Comparison of ENCODE assay signal across 21 mouse cellular contexts in genomic region chr5:105826916-105827510, GRCm38 (mm10). TPM values are rescaled to one million over a fixed set of nuclear protein-coding genes. Genes with fewer than 3 reads are reported as not detected.
DNase-seq lines count a peak whose midpoint lies in the region; ATAC-seq and TF ChIP-seq lines count a peak whose summit lies in the region.
"Had no signal": no experiment of that assay in that cellular context is flagged by ENCODE, and none has a peak within 500 bp of the region (broad histone marks: within the 10 kb centered on the region; RNA-seq: fewer than 3 reads in every experiment).

No protein-coding gene starts in this region.

- H3K9ac ChIP-seq in embryonic facial prominence, embryonic 12.5 days = no peak overlapping the region
- no peak overlapping the region for H3K9ac ChIP-seq in liver, embryonic 13.5 days
- H3K9ac ChIP-seq in forebrain, embryonic 16.5 days (replicated peaks; ENCODE audit: low read depth, low read length) = no peak overlapping the region
- H3K9ac ChIP-seq: forebrain, postnatal 0 days; heart, embryonic 13.5 days; kidney, embryonic 15.5 days; liver, embryonic 14.5 days; midbrain, embryonic 13.5 days had no signal

- no peak overlapping the region for H3K27ac ChIP-seq in embryonic facial prominence, embryonic 12.5 days
- no peak overlapping the region; the same call in 1 of the 2 replicates for H3K27ac ChIP-seq in embryonic facial prominence, embryonic 10.5 days (replicated peaks)
- H3K27ac ChIP-seq in liver, embryonic 13.5 days = no peak overlapping the region
- H3K27ac ChIP-seq in layer of hippocampus, adult 2 months = no peak overlapping the region
- H3K27ac ChIP-seq in forebrain, embryonic 16.5 days (ENCODE audit: low read length) = no peak overlapping the region
- H3K27ac ChIP-seq: heart, embryonic 13.5 days; kidney, embryonic 15.5 days; liver, embryonic 14.5 days; midbrain, embryonic 13.5 days had no signal

- no peaks in the 10 kb centered on the region for H3K27me3 ChIP-seq in embryonic facial prominence, embryonic 12.5 days
- H3K27me3 ChIP-seq in embryonic facial prominence, embryonic 10.5 days (replicated peaks; ENCODE audit: low read depth, poor library complexity, severe bottlenecking) = no peaks in the 10 kb centered on the region
- H3K27me3 ChIP-seq in liver, embryonic 13.5 days = no peaks in the 10 kb centered on the region
- no peaks in the 10 kb centered on the region for H3K27me3 ChIP-seq in forebrain, embryonic 16.5 days (replicated peaks; ENCODE audit: control insufficient read depth, insufficient read depth, low read length)
- H3K27me3 ChIP-seq: heart, embryonic 13.5 days; kidney, embryonic 15.5 days; midbrain, embryonic 13.5 days had no signal

- H3K9me3 ChIP-seq in embryonic facial prominence, embryonic 12.5 days = no peaks in the 10 kb centered on the region
- no peaks in the 10 kb centered on the region for H3K9me3 ChIP-seq in embryonic facial prominence, embryonic 10.5 days
- H3K9me3 ChIP-seq in liver, embryonic 13.5 days (replicated peaks) = no peaks in the 10 kb centered on the region
- no peaks in the 10 kb centered on the region for H3K9me3 ChIP-seq in forebrain, embryonic 16.5 days (ENCODE audit: control insufficient read depth, low read length)
- H3K9me3 ChIP-seq: heart, embryonic 13.5 days; kidney, embryonic 15.5 days; midbrain, embryonic 13.5 days had no signal

- H3K4me3 ChIP-seq in embryonic facial prominence, embryonic 12.5 days = no peak overlapping the region
- no peak overlapping the region for H3K4me3 ChIP-seq in embryonic facial prominence, embryonic 10.5 days
- no peak overlapping the region for H3K4me3 ChIP-seq in liver, embryonic 13.5 days (replicated peaks)
- no peak overlapping the region for H3K4me3 ChIP-seq in layer of hippocampus, adult 2 months
- H3K4me3 ChIP-seq in forebrain, embryonic 16.5 days (replicated peaks; ENCODE audit: low read length) = no peak overlapping the region
- H3K4me3 ChIP-seq: heart, embryonic 13.5 days; kidney, embryonic 15.5 days; midbrain, embryonic 13.5 days had no signal

- no peak for TF ChIP-seq CTCF in layer of hippocampus, adult 2 months (conservative IDR thresholded peaks at IDR 0.05)

- 49% methylated on average over 5 of the region's 5 CpGs for WGBS in embryonic facial prominence, embryonic 12.5 days
- 51% methylated on average over 5 of the region's 5 CpGs for WGBS in embryonic facial prominence, embryonic 10.5 days
- 70% methylated on average over 5 of the region's 5 CpGs for WGBS in liver, embryonic 13.5 days (ENCODE audit: insufficient replicate concordance)
- WGBS in forebrain, embryonic 16.5 days = 79% methylated on average over 5 of the region's 5 CpGs

- no peak for DNase-seq in embryonic facial prominence, embryonic 10.5 days (ENCODE audit: low spot score)
- DNase-seq in 3134 (ENCODE audit: extremely low read depth, insufficient read length, low spot score) (peak; percentile 53), adipocyte (ENCODE audit: low spot score) (peak; percentile 16)
- no peak for DNase-seq in liver, embryonic 13.5 days
- DNase-seq in layer of hippocampus, adult 2 months (ENCODE audit: low spot score in 2 of 2) = no peak
- DNase-seq: adrenal gland, postnatal 10 days; cerebellum, adult 11-12 months; cerebellum, postnatal 10 days; forebrain, postnatal 0 days; heart, postnatal 10 days; kidney, adult 18-20 months; kidney, postnatal 25 days had no signal

- peaks cover 13% of the 10 kb centered on the region for H3K4me1 ChIP-seq in embryonic facial prominence, embryonic 12.5 days
- H3K4me1 ChIP-seq in embryonic facial prominence, embryonic 10.5 days = peaks cover 42% of the 10 kb centered on the region
- H3K4me1 ChIP-seq in liver, embryonic 13.5 days (replicated peaks) = peaks cover 60% of the 10 kb centered on the region
- H3K4me1 ChIP-seq in forebrain, embryonic 16.5 days (replicated peaks; ENCODE audit: control insufficient read depth, insufficient read depth, low read length) = peaks cover 7% of the 10 kb centered on the region

- H3K36me3 ChIP-seq in embryonic facial prominence, embryonic 12.5 days = no peaks in the 10 kb centered on the region
- H3K36me3 ChIP-seq in embryonic facial prominence, embryonic 10.5 days (replicated peaks) = no peaks in the 10 kb centered on the region
- no peaks in the 10 kb centered on the region for H3K36me3 ChIP-seq in liver, embryonic 13.5 days
- no peaks in the 10 kb centered on the region for H3K36me3 ChIP-seq in forebrain, embryonic 16.5 days (ENCODE audit: control insufficient read depth, insufficient read depth)
- H3K36me3 ChIP-seq: heart, embryonic 13.5 days; kidney, embryonic 15.5 days; midbrain, embryonic 13.5 days had no signal

- no peak overlapping the region for H3K4me2 ChIP-seq in embryonic facial prominence, embryonic 12.5 days (replicated peaks)
- no peak overlapping the region for H3K4me2 ChIP-seq in liver, embryonic 13.5 days
- no peak overlapping the region for H3K4me2 ChIP-seq in forebrain, embryonic 16.5 days (ENCODE audit: low read length)
- H3K4me2 ChIP-seq: heart, embryonic 13.5 days; kidney, embryonic 15.5 days; midbrain, embryonic 13.5 days had no signal

- ATAC-seq in embryonic facial prominence, embryonic 12.5 days (ENCODE audit: insufficient number of reproducible peaks, insufficient read depth, low FRiP score, low TSS enrichment) = 0 out of 2 replicates have a peak, but pooled peaks have one; percentile 24
- peak; percentile 39 for ATAC-seq in liver, embryonic 13.5 days (ENCODE audit: low read depth)
- ATAC-seq in megakaryocyte progenitor cell, adult 5-6 weeks (replicated peaks; ENCODE audit: poor library complexity) = no peak
- ATAC-seq in forebrain, embryonic 16.5 days = no peak
- ATAC-seq: CD4-positive, CD25-positive, alpha-beta regulatory T cell, adult 4 months; forebrain, postnatal 0 days; hindbrain, embryonic 16.5 days; midbrain, embryonic 13.5 days had no signal

RNA-seq across cellular contexts. Expression of gene Zfp326, which starts 49.4 kb away (rescaled TPM):
- polyA plus RNA-seq in embryonic facial prominence, embryonic 12.5 days (2016; fragmentation: Nextera tagmentation; extraction: Ambion mirVana) = 64.1 and 67.5 TPM in 2 replicates
- polyA plus RNA-seq in embryonic facial prominence, embryonic 10.5 days (2016; fragmentation: Nextera tagmentation; extraction: Ambion mirVana) = 53.4 and 56.2 TPM in 2 replicates
- polyA plus RNA-seq in liver, embryonic 13.5 days (2015; fragmentation: Nextera tagmentation; extraction: Ambion mirVana) = 8.5 and 9.9 TPM in 2 replicates
- total RNA-seq in layer of hippocampus, adult 2 months (2021) = 10 to 100 TPM; 37.7 to 37.9 TPM
- total RNA-seq in megakaryocyte progenitor cell, adult 5-6 weeks (2015) = 33.9 and 38.5 TPM in 2 replicates
- total RNA-seq in megakaryocyte progenitor cell, adult 5-6 weeks (2017) = 26.1 and 37.4 TPM in 2 replicates
- 50.0 and 56.3 TPM in 2 replicates for polyA plus RNA-seq in forebrain, embryonic 16.5 days (2015; fragmentation: Nextera tagmentation; extraction: Ambion mirVana)

Comparison
In these comparisons a context has a peak if more than half of its experiments do, and no peak if none do; other contexts are left out.
1. ATAC-seq: peak in embryonic facial prominence, embryonic 12.5 days (single experiment) and liver, embryonic 13.5 days (single experiment); none in megakaryocyte progenitor cell, adult 5-6 weeks (single experiment) and forebrain, embryonic 16.5 days (single experiment).
2. DNase-seq: peak in 3134 (single experiment) and adipocyte (single experiment); none in embryonic facial prominence, embryonic 10.5 days (single experiment), liver, embryonic 13.5 days (single experiment) and layer of hippocampus, adult 2 months (0 of 2).